Mouse (Mus musculus): ENCODE data around the gene Erlec1.

GRCm38 (mm10) chr11:30896201-30896600 is 57.9 kb downstream of the Erlec1 start:
- TF ChIP-seq CTCF (IDR thresholded peaks at IDR 0.05; ENCODE audit: extremely low read depth, insufficient read depth, low read length) (no peak), POLR2A (IDR thresholded peaks at IDR 0.05; ENCODE audit: extremely low read depth, insufficient read depth, low read length) (no peak)

Data from cortical plate, adult 2 months (tissue).